Mouse (Mus musculus) right cerebral cortex, postnatal 25 days (tissue): ENCODE results near the gene Bicdl2.
A peak's percentile ranks its signal among the peaks of the same experiment; 100 is the strongest.

ENCODE experiments used
- DNase-seq: peaks from one replicate; pipeline ENCODE4 v3.0.0; 2022

Gene Bicdl2

GRCm38 (mm10) chr17:23674271-23674952 lies 14.1 kb downstream of the Bicdl2 start:
- DNase-seq, result no peak

DNA sequence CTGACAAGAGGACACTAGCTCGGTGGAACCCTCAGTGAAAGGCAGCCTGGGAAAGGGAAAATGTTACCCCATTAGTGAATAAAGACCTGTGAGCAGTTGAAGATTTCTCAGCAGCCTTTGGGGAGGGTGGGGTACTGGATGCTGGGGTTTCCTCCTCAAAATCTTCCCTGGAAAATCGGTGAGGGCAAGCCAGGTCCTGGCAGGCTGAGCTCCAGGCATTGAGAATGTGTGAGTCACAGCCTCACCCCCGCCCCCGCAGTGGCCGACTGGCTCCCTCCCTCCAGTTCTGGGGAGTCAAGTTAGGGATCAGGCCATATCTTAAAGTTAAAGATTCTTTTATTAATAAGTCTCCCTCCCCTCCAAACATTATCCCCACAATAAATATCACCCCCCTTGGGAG lies 14.8 kb downstream of the Bicdl2 start:
- DNase-seq, result no peak

GRCm38 (mm10) chr17:23675564-23676281 lies 15.4 kb downstream of the Bicdl2 start:
- no peak for DNase-seq

GRCm38 (mm10) chr17:23676473-23677031 lies 16.2 kb downstream of the Bicdl2 start:
- DNase-seq, result no peak

- DNase-seq, result peak; percentile 84
These were observed 17.0 kb downstream of the Bicdl2 start, which contains the start of gene Tnfrsf12a for GRCm38 (mm10) chr17:23677236-23677679. Gene Tnfrsf12a (minus strand): TSS chr17:23677468.

- DNase-seq, result no peak
These were observed 19.0 kb downstream of the Bicdl2 start, which contains the start of gene Cldn6 for GRCm38 (mm10) chr17:23679127-23679835. Gene Cldn6 (plus strand): TSS chr17:23679249.

GRCm38 (mm10) chr17:23680336-23680735 lies 20.0 kb downstream of the Bicdl2 start:
- DNase-seq, result no peak

- DNase-seq, result no peak
These were observed 20.8 kb downstream of the Bicdl2 start for GRCm38 (mm10) chr17:23681086-23681485.

- DNase-seq, result no peak
These were observed 21.8 kb downstream of the Bicdl2 start for GRCm38 (mm10) chr17:23682092-23682491.

DNA sequence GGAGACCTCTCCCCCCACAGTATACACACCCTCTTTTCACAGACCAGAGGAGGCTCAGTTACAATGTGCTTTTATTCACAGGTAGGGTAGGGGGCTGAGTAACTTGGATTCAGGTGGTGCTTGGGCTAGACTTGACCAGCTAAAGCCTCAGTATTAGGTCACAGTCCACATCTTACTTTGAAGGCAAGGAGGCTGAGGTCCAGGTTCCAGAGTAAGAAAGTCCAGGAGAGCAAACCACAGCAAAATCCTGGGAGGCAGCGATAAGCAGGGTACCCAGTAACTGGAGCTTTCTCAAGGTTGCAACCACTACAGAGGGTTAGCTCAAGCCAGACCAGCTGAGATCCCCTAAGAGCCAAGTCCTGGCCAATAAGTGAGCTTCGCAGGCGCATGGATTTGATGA lies 22.2 kb downstream of the Bicdl2 start:
- no peak for DNase-seq

GRCm38 (mm10) chr17:23683226-23683625 lies 22.9 kb downstream of the Bicdl2 start:
- DNase-seq, result no peak

DNA sequence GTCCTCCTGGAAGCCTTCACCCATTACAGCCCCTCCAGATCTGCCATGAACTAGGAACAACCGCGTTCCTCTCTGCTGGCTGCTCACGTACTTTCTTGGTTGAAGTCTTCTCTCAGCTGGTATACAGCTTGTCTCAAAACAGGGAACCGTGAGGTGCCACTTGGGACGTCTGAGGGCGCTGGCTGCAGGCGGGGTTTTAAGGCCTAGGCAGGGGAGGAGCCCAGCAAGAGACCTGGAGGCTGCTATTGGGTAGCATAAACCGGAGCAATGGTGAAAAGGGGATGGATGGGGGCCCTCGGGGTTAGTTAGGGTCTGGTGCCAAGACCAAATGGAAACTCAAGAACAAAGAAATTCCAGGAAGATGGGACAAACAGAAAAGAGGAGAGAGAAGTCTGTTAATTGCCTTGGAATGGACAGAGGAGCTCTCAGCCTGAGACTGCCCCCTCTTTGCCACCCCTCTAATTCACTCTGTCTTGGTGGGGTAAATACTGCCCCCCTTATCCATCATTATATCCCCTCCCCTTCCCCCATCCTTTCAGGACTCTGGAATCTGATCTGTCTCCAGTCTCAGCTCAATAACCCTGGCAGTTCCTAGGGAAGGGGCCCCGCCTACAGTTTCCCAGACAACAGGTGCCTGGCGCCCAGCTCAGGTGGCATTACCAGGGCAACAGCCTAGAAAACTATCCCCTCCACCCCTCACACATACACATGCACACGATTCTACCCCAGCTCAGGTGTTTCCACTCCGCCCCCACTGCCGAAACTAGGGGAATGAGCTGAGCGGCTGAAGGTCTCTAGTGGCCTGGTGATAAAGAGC lies 23.8 kb downstream of the Bicdl2 start, which contains the start of gene Cldn9:
Gene Cldn9 (minus strand): TSS at position 171 of the 817 bp plus-strand sequence.
- DNase-seq, result no peak

DNA sequence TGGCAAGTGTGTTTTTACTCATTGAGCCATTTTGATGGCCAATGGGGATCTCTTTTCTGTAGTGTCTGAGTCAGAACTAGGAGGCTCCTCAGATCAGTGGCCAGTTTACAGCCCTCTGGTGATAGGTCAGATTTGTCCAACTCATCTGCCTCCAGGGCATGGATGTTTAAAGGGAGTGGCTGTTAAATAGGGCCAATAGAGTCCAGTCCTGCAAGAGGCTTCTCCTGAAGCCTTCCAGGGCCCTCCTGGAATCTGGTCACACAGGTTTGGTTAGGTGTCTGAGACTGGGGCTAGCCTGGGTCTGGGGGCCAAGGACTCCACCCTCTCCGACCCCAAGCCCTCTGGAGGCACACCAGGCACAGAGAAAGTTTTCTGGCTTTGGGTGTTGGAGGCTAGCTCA lies 34.2 kb downstream of the Bicdl2 start:
- DNase-seq, result no peak

GRCm38 (mm10) chr17:23695801-23696200 lies 35.5 kb downstream of the Bicdl2 start:
- DNase-seq, result no peak

DNA sequence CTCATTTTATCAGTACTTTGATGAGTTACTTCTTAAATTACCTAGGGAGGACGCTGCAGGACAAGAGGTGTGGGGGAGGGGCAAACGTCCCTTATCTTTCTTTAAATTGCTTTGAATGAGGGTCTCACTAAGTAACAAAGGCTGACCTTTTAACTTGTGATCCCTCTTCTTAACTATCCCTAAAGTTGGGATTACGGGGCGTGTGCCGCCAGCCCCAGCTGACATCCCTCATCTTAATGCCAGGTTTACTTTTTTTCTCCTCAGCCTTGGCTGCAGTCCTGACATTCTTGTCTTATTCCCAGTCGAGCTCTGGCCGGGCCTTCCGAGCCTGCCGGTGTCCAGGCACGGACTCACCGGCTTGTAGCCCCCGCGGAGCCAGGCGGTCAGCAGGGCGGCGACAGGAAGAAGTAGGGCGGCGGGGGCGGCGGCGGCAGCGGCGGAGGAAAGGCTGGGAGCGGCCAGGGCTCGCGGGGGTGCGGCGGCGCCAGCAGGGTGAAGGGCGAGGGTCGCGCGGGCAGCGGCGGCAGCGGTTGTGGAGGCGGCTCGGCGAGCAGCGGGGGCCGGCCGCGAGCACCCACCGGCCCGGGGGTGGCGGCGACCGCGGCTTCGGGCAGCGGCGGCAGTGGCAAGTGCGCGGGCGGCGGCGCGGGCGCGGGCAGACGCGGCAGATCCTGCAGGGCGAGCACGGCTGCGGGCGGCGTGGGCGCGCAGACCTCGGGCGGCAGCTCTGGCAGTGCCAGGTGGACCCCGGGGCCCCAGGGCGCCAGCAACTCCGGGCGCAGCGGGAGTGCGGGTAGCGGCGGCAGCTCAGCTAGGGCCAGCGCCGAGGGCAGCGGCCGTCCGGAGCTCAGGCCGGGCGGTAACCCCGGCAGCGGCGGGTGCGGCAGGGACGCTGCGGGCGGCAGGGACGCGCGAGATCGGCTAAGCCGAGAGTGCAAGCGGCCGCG lies 39.1 kb downstream of the Bicdl2 start:
- peak; percentile 47 for DNase-seq

DNA sequence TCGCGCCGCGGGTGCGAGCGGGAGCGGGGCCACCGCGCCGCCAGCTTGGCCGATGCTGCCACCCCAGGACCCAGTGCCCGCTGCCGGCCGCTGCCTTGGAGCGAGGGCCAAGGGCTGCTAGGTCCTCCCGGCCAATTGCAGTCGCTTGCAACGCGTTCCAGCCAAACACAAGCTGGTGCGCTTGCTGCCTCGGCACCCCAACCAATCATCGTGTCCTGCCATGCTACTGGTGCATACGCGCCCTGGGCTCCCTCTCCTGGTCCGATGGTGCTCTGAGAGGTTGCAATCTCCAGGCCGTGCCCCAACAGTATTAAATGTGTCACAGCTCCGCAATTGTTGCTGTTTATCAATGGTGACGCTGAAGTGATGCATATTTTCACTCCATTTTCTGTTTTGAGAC lies 39.8 kb downstream of the Bicdl2 start:
- peak; percentile 86 for DNase-seq

GRCm38 (mm10) chr17:23703301-23703700 lies 43.0 kb downstream of the Bicdl2 start:
- no peak for DNase-seq

GRCm38 (mm10) chr17:23704741-23705140 lies 44.4 kb downstream of the Bicdl2 start:
- DNase-seq, result peak; percentile 29

- DNase-seq, result no peak
These were observed 45.3 kb downstream of the Bicdl2 start for GRCm38 (mm10) chr17:23705525-23706104.

DNA sequence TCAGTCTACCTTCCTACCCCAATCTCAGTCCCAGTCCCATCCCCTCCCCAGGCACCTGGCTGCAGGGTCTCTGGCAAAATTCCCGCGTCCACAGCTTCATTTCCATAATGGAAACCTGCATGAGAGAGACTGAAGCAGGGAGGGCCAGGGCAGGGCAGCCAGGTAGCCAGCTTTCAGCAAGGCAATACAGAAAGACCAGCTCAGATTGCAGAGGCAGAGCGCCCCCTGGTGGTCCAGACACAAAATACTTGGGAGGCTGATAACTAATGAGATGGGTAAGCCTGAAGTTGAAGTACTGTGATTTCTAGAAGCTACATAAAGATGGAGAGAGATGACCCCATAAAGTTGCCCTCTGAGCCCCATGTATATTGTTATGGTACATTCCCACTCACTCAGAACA lies 45.9 kb downstream of the Bicdl2 start:
- peak; percentile 59 for DNase-seq

- DNase-seq, result no peak
These were observed 56.7 kb downstream of the Bicdl2 start for GRCm38 (mm10) chr17:23717003-23717402.
